In genomic region chr10:17331607-17332008, GRCm38 (mm10) we compare ENCODE assay signal across 8 mouse cellular contexts.
DNase-seq lines count a peak whose midpoint lies in the region; ATAC-seq and TF ChIP-seq lines count a peak whose summit lies in the region.

No protein-coding gene starts in this region.

- ATAC-seq in heart, embryonic 12.5 days (ENCODE audit: insufficient number of reproducible peaks, low FRiP score): 0 out of 2 replicates have a peak, but pooled peaks have one; percentile 36
- no peak for ATAC-seq in limb, embryonic 12.5 days (ENCODE audit: insufficient number of reproducible peaks, insufficient read depth, low FRiP score, low TSS enrichment, low read depth)
- peak; percentile 62 for ATAC-seq in neural tube, embryonic 12.5 days (ENCODE audit: low FRiP score, low read depth)

- H3K4me1 ChIP-seq in heart, embryonic 12.5 days (replicated peaks): peaks cover 36% of the 10 kb centered on the region
- peaks cover 34% of the 10 kb centered on the region for H3K4me1 ChIP-seq in limb, embryonic 12.5 days (replicated peaks)
- peaks cover 31% of the 10 kb centered on the region for H3K4me1 ChIP-seq in neural tube, embryonic 12.5 days

- under 1% methylated on average over 7 of the region's 7 CpGs for WGBS in heart, embryonic 12.5 days
- 0% methylated on average over 7 of the region's 7 CpGs for WGBS in limb, embryonic 12.5 days
- WGBS in neural tube, embryonic 12.5 days: 1% methylated on average over 7 of the region's 7 CpGs

- no peak for TF ChIP-seq CTCF in layer of hippocampus, adult 2 months (conservative IDR thresholded peaks at IDR 0.05)

- peak in 1 of 2 experiments; percentile 12 for DNase-seq in layer of hippocampus, adult 2 months (ENCODE audit: low spot score in 2 of 2)
- DNase-seq in layer of hippocampus, adult 9-11 months: no peak
- DNase-seq in cerebellum, postnatal 14 days: peak; percentile 72 to 74
- DNase-seq in c-Kit-positive CD71-positive TER-119-positive erythroid progenitor cells, embryonic 14.5 days (ENCODE audit: low spot score): no peak
- DNase-seq in urinary bladder, postnatal 25 days (ENCODE audit: low spot score): no peak

- H3K4me3 ChIP-seq in layer of hippocampus, adult 2 months: peak overlapping the region; percentile 55
- H3K4me3 ChIP-seq in heart, embryonic 12.5 days: peak overlapping the region; percentile 48
- peak overlapping the region; percentile 32 for H3K4me3 ChIP-seq in limb, embryonic 12.5 days (replicated peaks)
- peak overlapping the region; percentile 29 for H3K4me3 ChIP-seq in neural tube, embryonic 12.5 days

- H3K4me2 ChIP-seq in heart, embryonic 12.5 days: peak overlapping the region; percentile 68
- peak overlapping the region; percentile 58 for H3K4me2 ChIP-seq in limb, embryonic 12.5 days
- peak overlapping the region; percentile 58 for H3K4me2 ChIP-seq in neural tube, embryonic 12.5 days (replicated peaks)

- peak overlapping the region; percentile 59 for H3K27ac ChIP-seq in layer of hippocampus, adult 2 months
- H3K27ac ChIP-seq in heart, embryonic 12.5 days (ENCODE audit: poor library complexity, severe bottlenecking): peak overlapping the region; percentile 76
- H3K27ac ChIP-seq in limb, embryonic 12.5 days: peak overlapping the region; percentile 41; the same call in 1 of the 2 replicates
- H3K27ac ChIP-seq in neural tube, embryonic 12.5 days: peak overlapping the region; percentile 57; the same call in 1 of the 2 replicates

- 0 out of 2 replicates have a peak overlapping the region, but pooled peaks have one; percentile 28 for H3K9ac ChIP-seq in heart, embryonic 12.5 days
- H3K9ac ChIP-seq in limb, embryonic 12.5 days (replicated peaks): peak overlapping the region; percentile 44; the same call in 1 of the 2 replicates
- H3K9ac ChIP-seq in neural tube, embryonic 12.5 days: peak overlapping the region; percentile 50

- no peaks in the 10 kb centered on the region for H3K27me3 ChIP-seq in heart, embryonic 12.5 days (replicated peaks)
- no peaks in the 10 kb centered on the region for H3K27me3 ChIP-seq in limb, embryonic 12.5 days
- H3K27me3 ChIP-seq in neural tube, embryonic 12.5 days (replicated peaks): no peaks in the 10 kb centered on the region

- no peaks in the 10 kb centered on the region for H3K9me3 ChIP-seq in heart, embryonic 12.5 days (replicated peaks)
- H3K9me3 ChIP-seq in limb, embryonic 12.5 days: no peaks in the 10 kb centered on the region
- H3K9me3 ChIP-seq in neural tube, embryonic 12.5 days: no peaks in the 10 kb centered on the region

- H3K36me3 ChIP-seq in heart, embryonic 12.5 days: no peaks in the 10 kb centered on the region
- no peaks in the 10 kb centered on the region for H3K36me3 ChIP-seq in limb, embryonic 12.5 days
- H3K36me3 ChIP-seq in neural tube, embryonic 12.5 days: no peaks in the 10 kb centered on the region

Comparison
In these comparisons a context has a peak if more than half of its experiments do, and no peak if none do; other contexts are left out.
1. DNase-seq: peak in cerebellum, postnatal 14 days (2 of 2); none in layer of hippocampus, adult 9-11 months (single experiment), c-Kit-positive CD71-positive TER-119-positive erythroid progenitor cells, embryonic 14.5 days (single experiment) and urinary bladder, postnatal 25 days (single experiment).
2. Peak in every context shown above with its lines, with median percentiles within 50 percentile points of each other: H3K27ac ChIP-seq, H3K4me3 ChIP-seq, H3K4me2 ChIP-seq and H3K9ac ChIP-seq.